Mouse (Mus musculus) liver, embryonic 14.5 days (tissue): ENCODE data around the gene Fgfr2.

Experiments used
- CTCF ChIP-seq: IDR thresholded peaks from 2 replicates; pipeline ENCODE4 v1.5.1; 2016; ENCODE audit warnings: antibody characterized with exemption, low read depth, control low read depth
- EP300 ChIP-seq: IDR thresholded peaks from 2 replicates; pipeline ENCODE4 v1.6.1; 2016; ENCODE audit warnings: antibody characterized with exemption, low read depth

GRCm38 (mm10) chr7:131019181-131019580, 2104.0 kb downstream of the Fgfr2 start:
- TF ChIP-seq EP300 (no peak), CTCF (no peak)
